Mouse (Mus musculus): ENCODE data around the gene Hspb2. TPM values are rescaled to one million over a fixed set of nuclear protein-coding genes. Genes with fewer than 3 reads are reported as not detected.

The Hspb2 gene
- total and polyA plus RNA-seq, 3 experiments, result not detected

DNA sequence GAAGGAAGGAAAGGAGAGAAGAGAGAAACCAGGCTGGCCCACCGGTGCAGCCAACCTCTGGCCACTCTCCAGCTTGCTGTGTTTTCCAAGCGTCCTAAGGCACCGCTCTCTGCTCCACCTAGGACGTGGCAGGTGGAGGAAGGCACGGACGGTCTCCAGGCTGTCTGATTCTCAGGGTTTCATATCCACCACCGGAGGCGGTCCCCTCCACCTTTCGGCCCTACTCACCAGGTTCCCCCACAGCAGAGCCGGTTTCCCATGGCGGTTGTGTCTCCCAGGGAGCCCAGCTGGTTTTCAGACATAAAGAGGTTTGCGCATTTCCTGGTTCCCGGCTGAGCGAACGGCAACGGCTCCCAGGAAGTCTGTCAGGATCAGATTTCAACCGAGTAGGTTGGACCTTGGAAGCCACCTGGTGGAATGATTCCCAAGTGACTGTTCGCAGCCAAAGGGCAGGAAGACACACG is 5.9 kb downstream of the Hspb2 start, which contains the start of gene 2310030G06Rik:
Gene 2310030G06Rik (minus strand): TSS at position 323 of the 464 bp plus-strand sequence.
- no peak for TF ChIP-seq MXI1 (IDR thresholded peaks at IDR 0.05; ENCODE audit: low read depth, low read length)
- TF ChIP-seq MAZ (IDR thresholded peaks at IDR 0.05; ENCODE audit: low read depth, low read length), result no peak
- TF ChIP-seq USF2 (IDR thresholded peaks at IDR 0.05; ENCODE audit: borderline replicate concordance in 1 of 2, insufficient read depth in 1 of 2, low read depth in 1 of 2, low read length in 2 of 2), result no peak
- no peak for TF ChIP-seq NELFE (IDR thresholded peaks at IDR 0.05; ENCODE audit: low read depth, low read length)
- no peak for TF ChIP-seq RCOR1 (IDR thresholded peaks at IDR 0.05; ENCODE audit: low read depth, low read length)
- no peak for TF ChIP-seq CHD1 (IDR thresholded peaks at IDR 0.05; ENCODE audit: low read depth, low read length)
- TF ChIP-seq USF1 (IDR thresholded peaks at IDR 0.05; ENCODE audit: low read depth, low read length), result no peak
- no peak for TF ChIP-seq ETS1 (IDR thresholded peaks at IDR 0.05; ENCODE audit: low read depth, low read length)
- TF ChIP-seq SIN3A (IDR thresholded peaks at IDR 0.05; ENCODE audit: low read length), result no peak
- no peak for TF ChIP-seq E2F4 (IDR thresholded peaks at IDR 0.05; ENCODE audit: borderline replicate concordance, low read depth, low read length)
- TF ChIP-seq HCFC1 (IDR thresholded peaks at IDR 0.05; ENCODE audit: low read depth, low read length), result no peak
- no peak for TF ChIP-seq MYB (IDR thresholded peaks at IDR 0.05; ENCODE audit: low read depth, low read length)
- TF ChIP-seq CHD2 (IDR thresholded peaks at IDR 0.05; ENCODE audit: low read length), result no peak
- no peaks in the 10 kb centered on the region for H3K9me3 ChIP-seq (replicated peaks; ENCODE audit: insufficient read depth, low read length)
- H3K36me3 ChIP-seq (ENCODE audit: control insufficient read depth in 1 of 2, insufficient read depth in 2 of 2, low read length in 2 of 2), result no peaks in the 10 kb centered on the region
- H3K27ac ChIP-seq (ENCODE audit: control insufficient read depth, low read depth, low read length), result no peak within 1 kb of the TSS
- H3K4me1 ChIP-seq (ENCODE audit: control insufficient read depth in 1 of 2, insufficient read depth in 2 of 2, low read length in 2 of 2), result peaks cover 0 to 2% of the 10 kb centered on the region in 2 experiments; a peak in 1 of 4 replicates
- no peaks in the 10 kb centered on the region for H3K79me2 ChIP-seq (ENCODE audit: control insufficient read depth, insufficient read depth, low read length, poor library complexity)
- no peak within 1 kb of the TSS for H3K9ac ChIP-seq (ENCODE audit: control insufficient read depth, low read depth, low read length, poor library complexity, severe bottlenecking)
- H3K27me3 ChIP-seq (ENCODE audit: control insufficient read depth in 1 of 2, insufficient read depth in 2 of 2, low read length in 2 of 2), result peaks cover 11 to 13% of the 10 kb centered on the region in 2 experiments
- H3K4me3 ChIP-seq (ENCODE audit: control insufficient read depth in 1 of 2, insufficient read depth in 1 of 2, low read depth in 2 of 2, low read length in 2 of 2), result no peak within 1 kb of the TSS
- no peak for DNase-seq (ENCODE audit: low read depth, low spot score)

DNA sequence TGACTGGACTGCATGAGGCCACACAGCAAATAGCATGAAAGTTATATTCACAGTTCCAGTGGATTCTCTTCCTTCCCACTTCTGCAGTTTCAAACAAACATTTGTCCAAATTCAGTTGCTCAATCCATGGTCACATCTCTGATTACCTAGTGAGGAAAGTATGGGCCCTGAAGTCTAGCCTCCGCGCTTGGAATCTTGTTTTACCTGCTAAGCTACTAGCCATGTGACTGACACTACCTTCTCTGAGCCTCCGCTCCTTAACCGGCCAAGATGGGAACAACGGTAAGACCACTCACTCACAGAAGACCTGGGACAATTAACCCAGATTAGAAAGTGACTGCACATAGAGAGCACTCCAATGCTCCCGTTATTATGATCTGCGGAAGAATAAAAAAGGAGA is 6.3 kb downstream of the Hspb2 start:
- Histone ChIP-seq H3K27ac (ENCODE audit: control insufficient read depth, low read depth, low read length) (no peak overlapping the region), H3K4me1 (ENCODE audit: control insufficient read depth in 1 of 2, insufficient read depth in 2 of 2, low read length in 2 of 2) (peaks cover 0 to 3% of the 10 kb centered on the region in 2 experiments; a peak in 1 of 4 replicates), H3K79me2 (ENCODE audit: control insufficient read depth, insufficient read depth, low read length, poor library complexity) (no peaks in the 10 kb centered on the region), H3K4me3 (ENCODE audit: control insufficient read depth in 1 of 2, insufficient read depth in 1 of 2, low read depth in 2 of 2, low read length in 2 of 2) (no peak overlapping the region), H3K27me3 (ENCODE audit: control insufficient read depth in 1 of 2, insufficient read depth in 2 of 2, low read length in 2 of 2) (peaks cover 10 to 13% of the 10 kb centered on the region in 2 experiments), H3K9me3 (replicated peaks; ENCODE audit: insufficient read depth, low read length) (no peaks in the 10 kb centered on the region), H3K36me3 (ENCODE audit: control insufficient read depth in 1 of 2, insufficient read depth in 2 of 2, low read length in 2 of 2) (no peaks in the 10 kb centered on the region), H3K9ac (ENCODE audit: control insufficient read depth, low read depth, low read length, poor library complexity, severe bottlenecking) (no peak overlapping the region)
- DNase-seq (ENCODE audit: low read depth, low spot score), result no peak
- no peak for TF ChIP-seq MAX (IDR thresholded peaks at IDR 0.05; ENCODE audit: low read length)
- TF ChIP-seq JUND (IDR thresholded peaks at IDR 0.05; ENCODE audit: low read depth, low read length), result no peak
- no peak for TF ChIP-seq EP300 (IDR thresholded peaks at IDR 0.05; ENCODE audit: low read depth in 1 of 2, low read length in 2 of 2)
- no peak for TF ChIP-seq MYB (IDR thresholded peaks at IDR 0.05; ENCODE audit: low read depth, low read length)
- TF ChIP-seq MXI1 (IDR thresholded peaks at IDR 0.05; ENCODE audit: low read depth, low read length), result no peak
- no peak for TF ChIP-seq ZNF384 (IDR thresholded peaks at IDR 0.05; ENCODE audit: low read depth, low read length)
- TF ChIP-seq SIN3A (IDR thresholded peaks at IDR 0.05; ENCODE audit: low read length), result no peak
- no peak for TF ChIP-seq CHD1 (IDR thresholded peaks at IDR 0.05; ENCODE audit: low read depth, low read length)
- no peak for TF ChIP-seq HCFC1 (IDR thresholded peaks at IDR 0.05; ENCODE audit: low read depth, low read length)
- no peak for TF ChIP-seq TCF12 (IDR thresholded peaks at IDR 0.05; ENCODE audit: low read depth, low read length)
- TF ChIP-seq UBTF (IDR thresholded peaks at IDR 0.05; ENCODE audit: borderline replicate concordance, insufficient read depth, low read depth, low read length), result no peak
- TF ChIP-seq ELF1 (IDR thresholded peaks at IDR 0.05; ENCODE audit: low read depth, low read length), result no peak
- TF ChIP-seq CHD2 (IDR thresholded peaks at IDR 0.05; ENCODE audit: low read length), result no peak
- no peak for TF ChIP-seq ZC3H11A (IDR thresholded peaks at IDR 0.05; ENCODE audit: low read depth, low read length)
- TF ChIP-seq MAZ (IDR thresholded peaks at IDR 0.05; ENCODE audit: low read depth, low read length), result no peak

All from MEL (cell line).